Mouse (Mus musculus) heart, embryonic 14.5 days (tissue): ENCODE data around the gene Noa1. TPM values are rescaled to one million over a fixed set of nuclear protein-coding genes. Genes with fewer than 3 reads are reported as not detected.

Source experiments
- ATAC-seq: fragments of 200-750 bp; cut with Nextera tagmentation; 2 replicates; pipeline ENCODE4 v1.8.0; 2017; ENCODE audit warnings: low read depth, moderate TSS enrichment; ENCODE audit not compliant: insufficient number of reproducible peaks, insufficient read depth, low FRiP score
- H3K27ac ChIP-seq, 2 experiments: fragments of 200-500 bp in 1 of 2; fragments of 300-500 bp in 1 of 2; sonication (generic) in 1 of 2; replicated peaks in 1 of 2; 2 replicates each; pipeline ENCODE4 v1.5.1; 2012 to 2014; ENCODE audit warnings: low read depth in 2 of 2, low read length in 2 of 2, control low read depth in 1 of 2, mild to moderate bottlenecking in 1 of 2, mixed read lengths in 1 of 2; ENCODE audit not compliant: control insufficient read depth in 1 of 2, insufficient read depth in 1 of 2
- H3K27me3 ChIP-seq: fragments of 300-500 bp; sonication (generic); 2 replicates; pipeline ENCODE4 v1.6.1; 2014; ENCODE audit warnings: mild to moderate bottlenecking, low read length, control low read depth; ENCODE audit not compliant: control insufficient read depth, insufficient read depth
- H3K36me3 ChIP-seq: fragments of 300-500 bp; sonication (generic); 2 replicates; pipeline ENCODE4 v1.6.1; 2014; ENCODE audit warnings: mild to moderate bottlenecking, control low read depth, low read length, mixed read lengths; ENCODE audit not compliant: control insufficient read depth, insufficient read depth
- H3K4me1 ChIP-seq, 2 experiments: fragments of 200-500 bp in 1 of 2; fragments of 300-500 bp in 1 of 2; sonication (generic) in 1 of 2; 2 replicates each; pipeline ENCODE4 v1.6.1; 2012 to 2014; ENCODE audit warnings: low read length in 2 of 2, control low read depth in 1 of 2, mixed read lengths in 1 of 2; ENCODE audit not compliant: control insufficient read depth in 2 of 2, insufficient read depth in 2 of 2
- H3K4me2 ChIP-seq: fragments of 300-500 bp; sonication (generic); 2 replicates; pipeline ENCODE4 v1.6.1; 2014; ENCODE audit warnings: mild to moderate bottlenecking, low read length
- H3K4me3 ChIP-seq, 2 experiments: fragments of 200-500 bp in 1 of 2; fragments of 300-500 bp in 1 of 2; sonication (generic) in 1 of 2; 2 replicates each; pipeline ENCODE4 v1.5.1; 2012 to 2014; ENCODE audit warnings: low read length in 2 of 2, mild to moderate bottlenecking in 2 of 2, control low read depth in 1 of 2, low read depth in 1 of 2, moderate library complexity in 1 of 2; ENCODE audit not compliant: control insufficient read depth in 1 of 2, insufficient read depth in 1 of 2
- H3K9ac ChIP-seq: fragments of 300-500 bp; sonication (generic); 2 replicates; pipeline ENCODE4 v1.6.1; 2014; ENCODE audit warnings: mild to moderate bottlenecking, low read length
- H3K9me3 ChIP-seq: fragments of 300-500 bp; sonication (generic); 2 replicates; pipeline ENCODE4 v1.6.1; 2016; ENCODE audit warnings: low read length, control low read depth; ENCODE audit not compliant: control insufficient read depth
- WGBS: fragments of 180-500 bp; shearing (Covaris S2); extraction: QIAGEN DNeasy Blood & Tissue Kit; methylation state at CpG from one replicate; pipeline ENCODE4 v1.1.7; 2014; 5-methylcytosine and 5-hydroxymethylcytosine counted together
- polyA plus RNA-seq: library from polyadenylated mRNA; unstranded; fragments of >200 nt; fragmentation: Nextera tagmentation; extraction: Ambion mirVana; gene quantifications from 2 replicates; pipeline ENCODE4 v1.2.1, GENCODE M21; 2014

The Noa1 gene
- polyA plus RNA-seq, 1 experiment from 2014 or later = 17.0 TPM

- ATAC-seq = peak; percentile 80
- H3K36me3 ChIP-seq = peaks cover 23% of the 10 kb centered on the region
- peak within 1 kb of the TSS; percentile 90 for H3K9ac ChIP-seq
- peaks cover 7 to 10% of the 10 kb centered on the region in 2 experiments; a peak in 3 of 4 replicates for H3K4me1 ChIP-seq
- H3K4me3 ChIP-seq = peak within 1 kb of the TSS; percentile 72 to 98
- under 1% methylated on average over 68 of the region's 78 CpGs for WGBS
- H3K4me2 ChIP-seq = peak within 1 kb of the TSS; percentile 59
- no peaks in the 10 kb centered on the region for H3K27me3 ChIP-seq
- no peaks in the 10 kb centered on the region for H3K9me3 ChIP-seq
- H3K27ac ChIP-seq = peak within 1 kb of the TSS; percentile 91 to 98
These were observed 44.7 kb downstream of the Noa1 start, which contains the start of gene Rest for GRCm38 (mm10) chr5:77265081-77265670. Gene Rest, plus strand, starts transcription at chr5:77265491.

DNA sequence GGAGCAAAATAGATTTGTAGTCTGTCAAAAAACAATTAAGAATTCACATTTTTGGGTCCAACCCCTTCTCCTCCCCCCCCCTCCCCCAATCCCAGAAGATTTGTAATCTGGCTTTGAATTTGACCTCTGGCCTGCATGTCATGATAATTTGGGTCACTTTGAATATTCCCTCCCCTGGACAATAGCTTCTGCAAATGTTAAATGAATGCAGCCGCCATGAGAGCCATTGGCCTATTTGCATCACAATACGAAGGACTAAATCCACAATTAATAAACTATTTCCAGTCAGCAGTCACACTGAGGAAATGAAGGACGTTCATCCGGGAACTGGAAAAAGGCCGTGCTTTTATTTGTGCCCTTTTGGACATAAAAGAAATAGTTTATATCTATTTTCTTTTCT lies 47.8 kb downstream of the Noa1 start:
- Histone ChIP-seq H3K27ac (no peak overlapping the region), H3K36me3 (no peaks in the 10 kb centered on the region), H3K4me1 (peaks cover 0 to 4% of the 10 kb centered on the region in 2 experiments; a peak in 2 of 4 replicates), H3K9me3 (no peaks in the 10 kb centered on the region), H3K4me2 (no peak overlapping the region), H3K27me3 (no peaks in the 10 kb centered on the region), H3K9ac (no peak overlapping the region), H3K4me3 (no peak overlapping the region)
- 84% methylated on average over 5 of the region's 5 CpGs for WGBS
- ATAC-seq = no peak

DNA sequence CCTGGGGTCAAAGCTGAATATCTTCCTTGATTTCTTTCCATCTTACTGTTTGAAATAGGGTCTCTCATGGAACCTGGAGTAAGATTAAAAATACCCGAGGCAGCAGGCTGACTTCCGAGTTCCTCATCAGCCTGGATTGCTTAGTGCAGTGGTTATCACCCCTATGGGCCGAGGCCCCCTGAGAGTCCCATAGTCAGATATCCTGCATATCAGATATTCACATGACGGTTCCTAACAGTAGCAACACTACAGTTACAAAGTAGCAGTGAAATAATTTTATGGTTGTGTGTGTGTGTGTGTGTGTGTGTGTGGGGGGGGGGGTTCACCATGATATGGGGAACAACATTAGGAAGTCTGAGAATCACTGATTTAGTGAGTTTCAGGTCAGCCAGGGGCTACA lies 48.7 kb downstream of the Noa1 start:
- no peak overlapping the region for H3K4me2 ChIP-seq
- peaks cover 0 to 4% of the 10 kb centered on the region in 2 experiments; a peak in 2 of 4 replicates for H3K4me1 ChIP-seq
- no peak overlapping the region for H3K27ac ChIP-seq
- H3K36me3 ChIP-seq = no peaks in the 10 kb centered on the region
- H3K4me3 ChIP-seq = no peak overlapping the region
- 63% methylated on average over 4 of the region's 4 CpGs for WGBS
- no peak overlapping the region for H3K9ac ChIP-seq
- H3K27me3 ChIP-seq = no peaks in the 10 kb centered on the region
- ATAC-seq = no peak
- no peaks in the 10 kb centered on the region for H3K9me3 ChIP-seq

DNA sequence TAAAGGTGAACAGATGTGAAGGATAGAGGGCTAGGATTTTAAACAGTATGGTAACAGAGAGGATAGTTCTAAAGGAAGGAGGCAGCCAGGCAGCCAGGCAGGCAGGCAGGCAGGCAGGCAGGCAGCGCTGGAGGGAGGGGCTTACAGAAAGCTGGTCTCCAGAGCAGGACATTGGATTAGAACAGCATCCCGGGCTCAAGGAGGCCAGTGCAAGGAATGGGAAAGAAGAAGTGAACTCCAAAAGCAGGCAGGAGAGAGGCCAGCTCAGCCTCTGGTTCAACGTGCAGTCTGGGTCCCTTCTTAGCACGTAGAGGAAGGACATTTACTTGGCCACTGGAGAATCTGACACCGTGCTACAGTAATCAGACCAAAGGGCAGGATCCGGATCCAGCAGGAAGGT lies 49.7 kb downstream of the Noa1 start:
- WGBS = 55% methylated on average over 6 of the region's 6 CpGs
- no peak overlapping the region for H3K4me3 ChIP-seq
- no peaks in the 10 kb centered on the region for H3K9me3 ChIP-seq
- ATAC-seq = no peak
- H3K4me2 ChIP-seq = no peak overlapping the region
- H3K36me3 ChIP-seq = no peaks in the 10 kb centered on the region
- no peaks in the 10 kb centered on the region for H3K27me3 ChIP-seq
- peaks cover 0 to 4% of the 10 kb centered on the region in 2 experiments; a peak in 2 of 4 replicates for H3K4me1 ChIP-seq
- H3K9ac ChIP-seq = no peak overlapping the region
- H3K27ac ChIP-seq = no peak overlapping the region

- Histone ChIP-seq H3K36me3 (no peaks in the 10 kb centered on the region), H3K4me3 (no peak overlapping the region), H3K9me3 (no peaks in the 10 kb centered on the region), H3K27me3 (no peaks in the 10 kb centered on the region), H3K4me1 (no peaks in the 10 kb centered on the region), H3K9ac (no peak overlapping the region), H3K27ac (no peak overlapping the region), H3K4me2 (no peak overlapping the region)
- no peak for ATAC-seq
These were observed 50.6 kb downstream of the Noa1 start for GRCm38 (mm10) chr5:77259315-77259714.

DNA sequence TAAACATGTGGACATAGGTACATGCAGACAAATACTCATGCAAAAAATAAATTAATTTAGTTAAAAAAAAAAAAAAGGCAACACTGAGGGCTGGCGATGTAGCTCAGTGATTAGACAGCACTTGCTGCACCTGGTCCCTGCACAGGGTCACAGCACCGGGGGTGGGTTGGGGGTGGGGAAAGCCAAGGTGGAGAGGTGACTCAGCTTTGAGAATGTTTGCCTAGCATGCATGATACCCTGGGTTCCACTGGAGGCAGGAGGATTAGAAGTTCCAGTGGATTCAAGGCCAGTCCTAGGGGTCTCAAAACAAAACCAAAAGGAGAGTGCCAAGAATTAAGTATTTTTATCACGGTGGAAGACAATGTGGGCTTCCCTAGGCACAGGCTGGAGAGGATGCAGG lies 52.3 kb downstream of the Noa1 start:
- no peak overlapping the region for H3K9ac ChIP-seq
- H3K27ac ChIP-seq = no peak overlapping the region
- H3K9me3 ChIP-seq = no peaks in the 10 kb centered on the region
- no peaks in the 10 kb centered on the region for H3K27me3 ChIP-seq
- H3K4me3 ChIP-seq = no peak overlapping the region
- H3K4me1 ChIP-seq = no peaks in the 10 kb centered on the region
- H3K4me2 ChIP-seq = no peak overlapping the region
- no peak for ATAC-seq
- no peaks in the 10 kb centered on the region for H3K36me3 ChIP-seq
- WGBS = 87% methylated on average over 3 of the region's 3 CpGs

GRCm38 (mm10) chr5:77254402-77254801 lies 55.5 kb downstream of the Noa1 start:
- H3K4me1 ChIP-seq = no peaks in the 10 kb centered on the region
- ATAC-seq = no peak

GRCm38 (mm10) chr5:77253154-77253553 lies 56.7 kb downstream of the Noa1 start:
- Histone ChIP-seq H3K4me1 (no peaks in the 10 kb centered on the region), H3K9ac (no peak overlapping the region), H3K27me3 (no peaks in the 10 kb centered on the region), H3K4me3 (no peak overlapping the region), H3K36me3 (no peaks in the 10 kb centered on the region), H3K9me3 (no peaks in the 10 kb centered on the region), H3K4me2 (no peak overlapping the region), H3K27ac (no peak overlapping the region)
- no peak for ATAC-seq
- WGBS = 86% methylated on average over 1 of the region's 1 CpGs

More at GRCm38 (mm10) chr5:77254402-77254801, 55.5 kb downstream of the Noa1 start:
- no peaks in the 10 kb centered on the region for H3K27me3 ChIP-seq
- H3K9ac ChIP-seq = no peak overlapping the region
- H3K9me3 ChIP-seq = no peaks in the 10 kb centered on the region
- H3K4me2 ChIP-seq = no peak overlapping the region
- no peak overlapping the region for H3K27ac ChIP-seq
- WGBS = 66% methylated on average over 3 of the region's 3 CpGs
- H3K4me3 ChIP-seq = no peak overlapping the region
- H3K36me3 ChIP-seq = no peaks in the 10 kb centered on the region
